Comparison of ENCODE assay signal across 7 mouse cellular contexts in genomic region chr13:46162025-46162374, GRCm38 (mm10).
DNase-seq lines count a peak whose midpoint lies in the region; ATAC-seq and TF ChIP-seq lines count a peak whose summit lies in the region.

No protein-coding gene starts in this region.

- H3K9me3 ChIP-seq in intestine, postnatal 0 days (ENCODE audit: control insufficient read depth), result no peaks in the 10 kb centered on the region
- H3K9me3 ChIP-seq in midbrain, embryonic 13.5 days, result peaks cover 3% of the 10 kb centered on the region; the same call in 1 of the 2 replicates

- H3K4me2 ChIP-seq in intestine, postnatal 0 days (replicated peaks; ENCODE audit: low read depth), result peak overlapping the region; percentile 41
- H3K4me2 ChIP-seq in midbrain, embryonic 13.5 days (replicated peaks), result peak overlapping the region; percentile 48

- no peak overlapping the region for H3K9ac ChIP-seq in intestine, postnatal 0 days (ENCODE audit: low read depth, low read length)
- H3K9ac ChIP-seq in midbrain, embryonic 13.5 days (replicated peaks), result 0 out of 2 replicates have a peak overlapping the region, but pooled peaks have one; percentile 40

- DNase-seq in adrenal gland, adult 18-20 months (ENCODE audit: low spot score in 2 of 2), result peak; percentile 63 to 75
- DNase-seq in embryo, embryonic 10.5 days (ENCODE audit: low spot score), result peak; percentile 89
- peak; percentile 85 to 87 for DNase-seq in left cerebral cortex, postnatal 36 days (ENCODE audit: low spot score in 2 of 2)
- DNase-seq in spleen, adult 12 weeks (ENCODE audit: low spot score), result peak; percentile 7

- TF ChIP-seq CTCF in intestine, postnatal 0 days (IDR thresholded peaks at IDR 0.05; ENCODE audit: low read depth), result peak; percentile 96

- H3K36me3 ChIP-seq in intestine, postnatal 0 days (ENCODE audit: control insufficient read depth, insufficient read depth), result no peaks in the 10 kb centered on the region
- no peaks in the 10 kb centered on the region for H3K36me3 ChIP-seq in midbrain, embryonic 13.5 days

- no peaks in the 10 kb centered on the region for H3K27me3 ChIP-seq in intestine, postnatal 0 days (replicated peaks; ENCODE audit: control insufficient read depth, insufficient read depth, low read length)
- no peaks in the 10 kb centered on the region for H3K27me3 ChIP-seq in midbrain, embryonic 13.5 days

- no peak overlapping the region for H3K27ac ChIP-seq in intestine, postnatal 0 days (ENCODE audit: low read depth, low read length)
- H3K27ac ChIP-seq in midbrain, embryonic 13.5 days, result peak overlapping the region; percentile 68

- 4% methylated on average over 10 of the region's 10 CpGs for WGBS in intestine, postnatal 0 days
- WGBS in midbrain, embryonic 13.5 days, result 1% methylated on average over 10 of the region's 10 CpGs

- no peak overlapping the region for H3K4me3 ChIP-seq in intestine, postnatal 0 days (ENCODE audit: low read depth, low read length)
- H3K4me3 ChIP-seq in midbrain, embryonic 13.5 days (replicated peaks), result peak overlapping the region; percentile 21

- H3K4me1 ChIP-seq in intestine, postnatal 0 days (replicated peaks; ENCODE audit: control insufficient read depth, insufficient read depth, low read length), result no peaks in the 10 kb centered on the region
- H3K4me1 ChIP-seq in midbrain, embryonic 13.5 days (replicated peaks), result peaks cover 14% of the 10 kb centered on the region

- peak; percentile 63 for ATAC-seq in granulocyte monocyte progenitor cell, adult 5-6 weeks (replicated peaks; ENCODE audit: poor library complexity, severe bottlenecking)
- ATAC-seq in intestine, postnatal 0 days, result no peak
- peak; percentile 94 for ATAC-seq in midbrain, embryonic 13.5 days

- intact Hi-C loops in left cerebral cortex, postnatal 36 days (cut with DNase I), result loop anchor here (2.0 to 5.0 kb wide), 3 partner anchors 95 to 623 kb away; partner anchors contain the start of gene Atxn1

Comparison
In these comparisons a context has a peak if more than half of its experiments do, and no peak if none do; other contexts are left out.
1. DNase-seq: peak in every context shown above with its lines; median percentile 89 in embryo, embryonic 10.5 days; 86 in left cerebral cortex, postnatal 36 days; 69 in adrenal gland, adult 18-20 months; 7 in spleen, adult 12 weeks.